Mouse (Mus musculus) embryonic fibroblast, embryonic 13.5 days (primary cell): ENCODE data around the gene Ndufaf1.

ENCODE experiments used
- CTCF ChIP-seq: IDR thresholded peaks from 2 replicates; pipeline ENCODE4 v1.5.1; 2011; ENCODE audit warnings: mild to moderate bottlenecking, control low read depth, low read length, moderate library complexity, borderline replicate concordance; ENCODE audit not compliant: insufficient read depth
- POLR2A ChIP-seq: IDR thresholded peaks from 2 replicates; pipeline ENCODE4 v1.6.1; 2011; ENCODE audit warnings: low read depth, mild to moderate bottlenecking, control low read depth, low read length, moderate library complexity

DNA sequence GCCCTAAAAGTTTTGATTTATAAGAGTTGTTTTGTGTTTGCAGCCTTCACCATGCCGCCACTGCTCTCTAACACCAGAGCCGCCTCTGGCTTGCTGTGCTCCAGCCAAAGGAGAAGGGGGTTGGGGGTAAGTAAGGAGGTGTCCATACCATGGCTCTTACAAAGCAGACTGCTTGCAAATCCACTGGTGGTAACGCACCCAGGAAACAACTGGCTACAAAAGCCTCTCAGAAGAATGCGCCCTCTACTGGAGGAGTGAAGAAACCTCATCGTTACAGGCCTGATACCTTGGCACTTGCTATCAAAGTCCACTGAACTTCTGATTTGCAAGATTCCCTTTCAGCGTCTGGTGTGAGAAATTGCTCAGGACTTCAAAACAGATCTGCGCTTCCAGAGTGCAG, 6.4 kb upstream of the Ndufaf1 start:
- TF ChIP-seq CTCF (no peak), POLR2A (no peak)
